Mouse (Mus musculus) kidney, postnatal 14 days (tissue): ENCODE measurements around the gene Gpbp1.
A peak's percentile ranks its signal among the peaks of the same experiment; 100 is the strongest.

ENCODE experiments used
- DNase-seq: peaks from one replicate; pipeline ENCODE4 v3.0.0; 2022; ENCODE audit warnings: mixed read lengths

The Gpbp1 gene

GRCm38 (mm10) chr13:111489802-111490723 lies at the start of gene Gpbp1:
Gene Gpbp1, minus strand, starts transcription at chr13:111490111.
- peak; percentile 100 for DNase-seq

- DNase-seq: no peak
Measured at GRCm38 (mm10) chr13:111537718-111538117, 47.8 kb upstream of the Gpbp1 start.

DNA sequence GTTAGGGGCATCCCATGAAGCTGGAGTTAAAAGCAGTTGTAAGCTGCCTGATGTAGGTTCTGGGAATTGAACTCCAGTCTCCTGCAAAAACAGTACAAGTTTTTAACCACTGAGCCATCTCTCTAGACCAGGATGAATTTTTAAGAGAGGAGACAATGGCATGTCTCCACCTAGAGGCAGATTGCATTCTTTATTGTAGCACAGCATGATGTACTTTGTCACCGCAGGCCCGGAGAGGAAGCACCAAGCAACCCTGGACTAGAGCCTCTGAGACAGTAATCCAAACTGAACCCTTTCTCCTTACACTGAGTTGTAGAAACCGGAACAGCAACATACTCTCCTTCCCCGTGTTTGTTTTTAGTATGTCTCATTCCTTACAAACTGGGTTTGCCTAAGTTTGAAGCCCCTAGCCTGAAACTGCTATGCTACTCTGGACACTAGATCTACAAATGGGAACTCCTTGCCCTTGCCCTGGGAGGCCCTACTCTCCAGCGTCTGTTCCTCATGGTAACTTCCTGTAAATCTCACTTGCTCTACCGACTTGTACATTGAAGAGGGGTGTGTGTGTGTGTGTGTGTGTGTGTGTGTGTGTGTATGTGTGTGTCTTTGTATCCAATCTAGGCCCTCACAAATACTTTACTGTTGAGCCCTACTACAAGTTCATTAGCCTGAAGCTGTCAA lies 46.4 kb upstream of the Gpbp1 start:
- no peak for DNase-seq

DNA sequence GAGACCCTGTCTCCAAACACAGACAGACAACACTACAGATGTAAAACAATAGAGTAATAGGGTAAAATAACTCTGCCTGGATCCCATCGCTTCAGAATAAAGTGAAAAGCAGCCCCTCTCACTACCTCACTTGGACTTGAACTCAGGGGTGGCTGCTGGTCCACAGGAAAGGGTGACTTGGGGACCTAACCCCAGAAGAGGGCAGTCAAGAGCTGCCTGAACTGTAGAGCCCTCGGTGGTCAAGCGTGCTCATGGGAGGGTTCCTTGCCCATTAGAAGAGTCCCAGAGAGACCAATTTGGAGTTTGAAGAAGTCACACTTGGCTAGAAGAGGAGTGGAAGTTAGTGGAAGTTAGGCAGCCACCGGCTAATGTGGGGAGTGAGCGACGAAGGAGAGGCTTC lies 44.2 kb upstream of the Gpbp1 start:
- no peak for DNase-seq

DNA sequence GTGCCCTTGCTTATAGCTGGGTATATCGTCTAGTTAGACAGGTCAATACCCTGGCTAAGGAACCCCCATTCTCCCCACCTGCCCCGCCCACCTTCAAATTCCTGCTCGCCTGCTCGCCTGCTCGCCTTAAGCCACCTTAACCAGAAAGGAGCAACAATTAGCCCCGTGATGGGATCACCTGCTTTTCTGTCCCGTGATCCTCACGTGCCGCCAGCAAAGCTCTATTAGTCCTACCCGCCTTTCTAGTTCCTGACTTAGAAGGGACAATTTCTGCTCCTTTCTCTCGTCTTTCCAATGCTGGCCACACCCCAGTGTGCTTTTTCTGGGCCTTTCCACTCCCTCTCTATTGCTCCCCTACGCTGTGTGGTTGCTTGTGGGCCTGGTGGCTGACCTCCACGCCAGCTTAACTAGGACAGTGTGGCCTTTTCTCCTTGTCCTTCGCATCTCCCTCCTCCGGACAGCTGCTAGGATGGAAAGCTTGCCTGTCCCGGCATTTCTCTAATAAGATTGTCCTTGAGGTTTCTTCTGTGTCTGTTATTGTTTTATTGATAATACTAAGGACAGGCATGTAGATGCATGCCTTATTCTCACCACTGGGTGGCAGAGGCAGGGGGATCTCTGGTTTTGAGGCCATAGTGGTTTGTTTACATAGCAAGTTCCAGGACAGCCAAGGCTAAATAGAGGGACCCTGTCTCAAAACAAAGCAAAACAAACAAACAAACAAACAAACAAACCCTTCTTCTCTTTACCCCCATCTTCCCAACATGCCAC lies 42.5 kb upstream of the Gpbp1 start:
- no peak for DNase-seq

DNA sequence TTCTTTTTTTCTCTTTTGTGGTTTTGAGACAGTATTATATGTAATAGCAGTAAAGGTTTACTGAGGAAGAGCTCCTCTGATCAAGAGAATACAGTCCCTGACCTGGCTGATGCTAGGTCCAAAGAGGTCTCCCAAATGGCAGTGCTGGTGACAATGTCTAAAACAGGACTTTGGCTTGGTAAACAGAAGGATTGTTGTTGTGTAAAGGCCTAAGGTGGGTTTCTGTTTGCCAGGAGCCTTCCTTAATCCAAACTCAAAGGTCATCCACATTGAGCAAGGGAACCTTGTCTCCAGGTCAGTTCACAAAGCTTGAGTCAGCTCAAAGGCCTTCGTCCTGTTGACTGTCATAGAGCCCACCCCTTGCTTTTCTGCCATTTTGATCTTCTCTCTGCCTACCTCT lies 41.8 kb upstream of the Gpbp1 start:
- DNase-seq: no peak

GRCm38 (mm10) chr13:111524277-111524676 lies 34.4 kb upstream of the Gpbp1 start:
- DNase-seq: no peak

DNA sequence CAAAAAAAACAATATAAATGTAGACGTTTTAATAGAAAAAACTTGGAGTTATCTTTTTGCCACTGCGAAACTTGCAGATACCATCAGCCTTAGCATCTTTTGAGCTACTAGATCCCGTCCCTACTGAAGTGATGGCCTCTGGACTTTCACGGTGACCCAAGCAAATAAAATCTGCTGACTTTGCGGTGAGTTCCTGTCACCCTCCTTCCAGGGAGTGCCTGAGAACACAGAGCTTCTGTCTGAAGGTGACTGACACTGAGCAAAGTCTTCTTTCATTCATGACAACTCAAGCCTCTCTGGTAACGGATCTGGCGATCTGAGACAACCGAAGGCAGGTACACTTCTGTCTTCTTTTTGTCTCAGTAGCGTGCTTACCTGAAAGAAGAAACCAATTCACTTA lies 32.4 kb upstream of the Gpbp1 start:
- no peak for DNase-seq

DNA sequence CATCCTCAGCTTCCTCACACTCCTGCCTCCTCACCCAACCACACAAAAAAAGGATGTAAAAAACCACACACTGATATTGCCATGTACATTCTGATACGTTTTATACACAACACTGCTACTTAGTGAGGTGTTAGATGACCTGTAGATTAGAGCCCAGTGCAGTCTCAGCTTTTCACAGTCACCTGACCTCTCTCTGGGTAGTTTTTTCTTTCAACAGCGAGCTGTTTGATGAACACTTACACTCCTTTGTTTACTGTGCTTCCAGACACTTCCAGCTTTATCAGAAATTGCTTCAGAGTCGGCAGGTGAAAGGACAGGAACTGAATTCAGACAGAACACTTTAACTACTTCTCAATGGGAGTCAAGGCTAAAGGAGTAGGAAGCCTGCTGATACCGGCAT lies 30.5 kb upstream of the Gpbp1 start:
- DNase-seq: no peak

- no peak for DNase-seq
Measured at GRCm38 (mm10) chr13:111518332-111518731, 28.4 kb upstream of the Gpbp1 start.

DNA sequence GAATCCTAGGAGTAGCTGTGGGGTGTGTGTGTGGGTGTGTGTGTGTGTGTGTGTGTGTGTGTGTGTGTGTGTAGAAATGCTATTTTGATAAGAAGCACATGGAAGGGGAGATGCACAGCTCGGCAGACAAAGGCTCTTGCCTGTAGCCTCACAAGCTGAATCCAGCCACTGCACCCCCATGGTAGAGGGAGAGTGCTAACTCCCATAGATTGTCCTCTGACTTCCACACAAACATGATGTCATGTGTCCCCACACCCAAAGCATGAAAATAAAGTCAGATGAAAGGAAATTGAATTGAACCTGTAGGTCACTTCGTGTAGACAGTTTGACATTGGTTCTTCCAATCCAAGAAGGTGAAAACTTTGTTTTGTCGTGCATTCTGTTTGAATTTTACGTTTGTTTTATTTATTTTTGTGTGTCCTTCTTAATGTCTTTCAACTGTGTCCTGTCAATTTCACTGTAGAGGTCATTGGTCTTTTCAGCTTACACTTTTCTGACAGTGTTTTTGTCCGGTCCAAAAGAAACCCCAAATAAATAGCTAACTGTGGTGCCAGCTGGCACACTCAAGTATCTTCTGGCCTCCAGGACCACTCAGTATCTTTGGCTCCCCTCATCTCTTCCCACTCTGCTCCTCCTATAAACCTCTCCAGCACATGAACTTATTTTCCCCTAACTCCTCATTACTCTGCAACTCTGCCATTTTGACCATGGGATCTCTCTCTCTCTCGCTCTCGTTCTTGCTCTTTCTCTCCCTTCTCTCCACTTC lies 26.7 kb upstream of the Gpbp1 start:
- no peak for DNase-seq

GRCm38 (mm10) chr13:111509385-111509784 lies 19.5 kb upstream of the Gpbp1 start:
- no peak for DNase-seq

DNA sequence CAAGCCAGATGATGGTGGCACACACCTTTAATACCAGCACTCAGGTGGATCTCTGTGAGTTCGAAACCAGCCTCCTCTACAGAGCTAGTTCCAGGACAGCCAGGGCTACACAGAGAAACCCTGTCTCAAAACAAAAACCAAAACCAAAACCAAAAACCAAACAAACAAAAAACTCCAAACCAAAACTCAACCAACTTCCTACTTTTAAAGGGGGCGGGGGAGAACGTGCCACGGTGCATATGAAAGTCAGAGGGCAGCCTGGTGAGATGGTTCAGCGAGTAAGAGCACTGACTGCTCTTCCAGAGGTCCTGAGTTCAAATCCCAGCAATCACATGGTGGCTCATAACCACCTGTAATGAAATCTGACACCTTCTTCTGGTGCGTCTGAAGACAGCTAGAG lies 18.7 kb upstream of the Gpbp1 start:
- no peak for DNase-seq

DNA sequence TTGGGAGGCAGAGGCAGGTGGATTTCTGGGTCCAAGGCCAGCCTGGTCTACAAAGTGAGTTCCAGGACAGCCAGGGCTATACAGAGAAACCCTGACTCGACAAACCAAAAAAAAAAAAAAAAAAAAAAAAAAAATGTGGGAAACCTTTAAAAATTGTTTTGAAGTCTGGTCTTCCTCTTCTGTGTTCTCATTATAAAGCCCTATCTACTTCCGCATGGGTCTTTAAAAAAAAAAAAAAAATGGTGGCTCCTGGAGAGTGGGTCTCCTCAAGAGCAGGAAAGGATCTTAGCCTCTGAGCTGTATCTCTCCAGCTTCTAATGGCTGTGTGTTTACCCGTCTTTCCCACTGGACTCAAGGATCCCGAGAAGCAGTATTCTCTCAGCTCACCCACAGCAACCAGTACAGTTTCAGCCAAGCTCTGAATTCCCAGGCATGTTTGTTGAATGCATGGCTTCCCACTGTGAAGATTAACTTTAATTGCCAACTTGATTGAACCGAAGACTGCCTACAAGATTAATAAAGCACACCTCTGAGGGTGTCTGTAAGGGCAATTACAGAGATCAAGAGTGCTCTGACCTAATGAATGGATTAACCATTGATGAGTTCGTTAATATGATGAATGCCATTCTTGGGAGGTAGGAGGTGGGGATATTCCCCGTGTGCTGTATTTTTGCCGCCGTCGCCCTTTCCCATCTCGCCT lies 4.6 kb upstream of the Gpbp1 start:
- no peak for DNase-seq

DNA sequence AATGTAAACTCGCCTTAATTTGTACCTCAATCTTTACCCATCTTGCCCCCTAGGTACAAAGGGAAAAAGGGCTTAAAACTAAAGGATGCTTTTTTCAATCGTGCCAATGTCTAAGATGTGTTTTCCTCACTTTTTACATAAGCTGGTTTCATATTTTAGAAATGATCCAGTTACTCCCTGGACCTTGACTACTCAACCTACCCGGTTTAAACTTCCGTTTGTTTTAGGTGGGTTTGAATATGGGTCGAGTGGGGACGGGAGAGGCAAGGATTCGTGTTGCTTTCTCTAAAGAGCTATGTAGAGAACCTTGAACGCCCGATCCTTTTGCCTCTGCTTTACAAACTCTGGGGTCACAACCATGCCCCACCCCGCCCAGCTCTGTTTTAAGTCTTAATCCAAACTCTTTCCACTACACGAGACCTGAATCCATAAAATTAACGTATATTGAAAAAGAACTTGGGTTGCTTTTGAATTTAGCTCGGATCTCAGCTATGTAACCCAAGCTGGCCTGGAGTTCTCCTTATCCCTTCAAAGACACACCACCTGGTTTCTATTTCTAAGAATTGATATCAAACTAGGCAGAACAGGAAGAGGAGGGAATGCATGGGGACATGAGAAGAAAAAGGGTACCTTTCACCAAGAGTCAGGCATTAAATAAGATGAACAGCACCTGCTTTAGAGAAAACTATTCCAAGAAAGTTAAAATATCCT lies 1.3 kb upstream of the Gpbp1 start:
- DNase-seq: no peak

DNA sequence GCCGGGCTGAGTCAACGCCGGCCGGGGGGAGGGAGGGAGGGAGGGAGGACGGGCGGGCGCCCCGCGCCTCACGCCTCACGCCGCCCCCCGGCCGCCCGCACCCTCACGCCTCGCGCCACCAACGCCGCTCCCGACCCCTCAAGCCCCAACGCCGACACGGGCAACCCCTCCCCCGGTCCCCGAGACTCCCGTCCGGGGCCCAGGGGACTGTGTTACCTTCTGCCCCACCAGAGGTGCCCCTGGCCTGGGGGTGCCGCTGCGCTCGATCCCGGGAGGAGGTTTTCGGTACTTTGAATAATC lies 459 bp downstream of the Gpbp1 start:
- DNase-seq: no peak

- peak; percentile 43 for DNase-seq
Measured at GRCm38 (mm10) chr13:111488651-111489501, 1.0 kb downstream of the Gpbp1 start.

DNA sequence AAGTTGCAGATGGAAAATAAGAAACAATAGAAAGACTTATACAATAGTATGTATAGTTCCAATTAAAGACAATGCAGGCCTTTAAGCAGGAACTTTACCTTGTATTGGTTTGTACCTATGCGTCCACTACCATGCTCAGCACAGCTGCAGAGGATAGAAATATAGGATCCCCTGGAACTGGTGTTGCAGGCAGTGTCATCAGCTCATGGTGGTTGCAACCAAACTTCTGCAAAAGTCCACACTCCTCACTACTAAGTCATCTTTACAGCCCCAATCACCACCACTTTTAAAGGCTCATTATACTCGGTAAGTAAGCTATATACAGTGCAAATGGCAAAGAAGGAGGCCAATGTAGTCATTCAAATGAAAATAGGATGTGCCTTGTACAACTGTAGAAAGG lies 12.2 kb downstream of the Gpbp1 start:
- no peak for DNase-seq

DNA sequence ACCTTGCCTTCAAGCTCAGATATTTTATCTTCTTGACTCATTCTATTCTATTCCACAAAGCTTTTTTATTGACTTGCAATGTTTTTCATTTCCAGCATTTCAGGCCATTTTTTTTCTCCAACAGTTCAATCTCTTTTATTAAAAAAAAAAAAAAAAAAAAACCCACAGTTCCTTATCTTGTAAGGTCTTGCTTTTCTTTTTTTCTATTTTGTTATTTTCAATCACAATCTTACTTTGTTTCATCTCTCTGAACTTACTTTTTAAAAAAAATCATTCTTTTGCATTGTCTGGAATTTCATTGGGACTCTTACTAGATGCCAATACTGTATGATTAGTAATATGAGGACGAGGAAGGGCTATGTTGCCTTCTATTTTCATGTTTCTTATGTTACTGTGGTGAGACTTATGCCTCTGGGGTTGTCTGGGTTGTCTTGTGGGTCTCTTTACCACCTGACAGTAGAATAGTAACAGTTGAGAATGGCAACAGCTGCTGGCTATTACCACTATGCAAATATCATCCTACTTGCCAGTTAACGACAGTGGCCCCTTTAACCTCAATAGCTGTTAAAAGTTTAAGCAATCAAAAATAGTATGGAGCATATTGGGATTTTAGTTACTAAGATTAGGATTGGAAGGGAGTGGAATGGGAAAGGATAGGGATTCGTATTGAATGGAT lies 19.2 kb downstream of the Gpbp1 start:
- no peak for DNase-seq

DNA sequence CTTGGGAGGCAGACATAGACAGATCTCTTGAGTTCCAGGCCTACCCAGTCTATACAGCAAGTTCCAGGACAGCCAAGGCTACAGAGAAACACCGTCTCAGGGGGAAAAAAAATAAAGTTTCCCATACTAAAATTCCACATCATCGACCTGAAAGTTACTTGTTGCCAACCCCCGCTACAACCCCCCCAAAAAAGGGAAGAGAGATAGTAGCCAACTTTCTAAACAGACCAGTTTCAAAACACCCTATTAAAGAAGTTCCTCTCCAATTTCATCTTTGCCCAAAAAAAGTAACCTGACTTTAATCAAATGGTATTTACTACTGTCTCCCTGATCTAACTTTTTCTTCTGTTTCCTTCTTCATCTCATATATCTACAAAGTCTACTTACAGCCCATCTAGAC lies 22.6 kb downstream of the Gpbp1 start:
- no peak for DNase-seq
